Mouse (Mus musculus) CD4-positive, CD25-positive, alpha-beta regulatory T cell, adult 4 months (primary cell): ENCODE results near the gene Ugt1a1. TPM values are rescaled to one million over a fixed set of nuclear protein-coding genes. Genes with fewer than 3 reads are reported as not detected.
"Not testable (repeated sequence)": the region's sequence is repeated elsewhere in the genome, so short reads cannot be mapped to it uniquely, and the experiment has no call there.

ENCODE experiments used
- ATAC-seq: one replicate; pipeline ENCODE4 v1.8.0; 2017
- polyA plus RNA-seq, 2 experiments: library from polyadenylated mRNA; unstranded; fragments of 100-300 nt; shearing (Covaris generic); gene quantifications; one replicate each; pipeline ENCODE4 v1.2.1; 2017

The Ugt1a1 gene
- not detected for polyA plus RNA-seq

DNA sequence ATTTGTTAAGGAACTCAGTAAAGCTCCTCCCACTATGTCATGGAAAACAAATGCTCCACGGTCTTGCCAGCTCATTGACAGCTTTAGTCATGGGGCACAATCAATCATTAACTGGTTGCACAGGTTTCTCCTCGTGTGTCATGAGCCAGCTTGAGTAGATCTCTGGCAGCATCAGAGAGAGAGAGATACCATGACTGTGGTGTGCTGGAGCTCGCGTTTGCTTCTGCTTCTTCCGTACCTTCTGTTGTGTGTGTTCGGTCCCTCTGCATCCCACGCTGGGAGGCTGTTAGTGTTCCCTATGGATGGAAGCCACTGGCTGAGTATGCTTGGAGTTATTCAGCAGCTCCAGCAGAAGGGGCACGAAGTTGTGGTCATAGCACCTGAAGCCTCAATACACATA, at the start of gene Ugt1a1:
Ugt1a1 (plus strand) TSS at position 148 of the 400 bp plus-strand sequence.
- ATAC-seq, result no peak

DNA sequence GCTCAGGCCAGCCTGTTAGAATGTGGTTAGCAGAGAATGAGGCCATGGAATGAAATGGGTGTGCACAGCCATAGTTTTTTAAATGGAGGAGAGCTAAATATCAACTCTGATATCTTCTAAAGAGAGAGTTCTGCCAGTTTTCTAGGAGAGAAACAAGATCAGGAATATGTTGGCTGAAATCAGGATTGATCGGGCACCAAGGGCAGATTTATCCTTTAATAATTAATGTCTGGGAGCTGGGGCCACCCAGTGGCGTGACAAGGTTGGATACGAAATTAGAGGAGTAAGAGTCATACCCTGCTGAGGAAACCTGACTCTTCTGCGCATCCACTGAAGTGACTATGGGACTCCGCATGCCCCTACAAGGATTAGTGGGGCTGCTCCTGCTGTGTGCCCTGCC, 46.0 kb upstream of the Ugt1a1 start, which contains the start of gene Ugt1a5:
Ugt1a5 (plus strand) TSS at position 302 of the 400 bp plus-strand sequence.
- no peak for ATAC-seq

DNA sequence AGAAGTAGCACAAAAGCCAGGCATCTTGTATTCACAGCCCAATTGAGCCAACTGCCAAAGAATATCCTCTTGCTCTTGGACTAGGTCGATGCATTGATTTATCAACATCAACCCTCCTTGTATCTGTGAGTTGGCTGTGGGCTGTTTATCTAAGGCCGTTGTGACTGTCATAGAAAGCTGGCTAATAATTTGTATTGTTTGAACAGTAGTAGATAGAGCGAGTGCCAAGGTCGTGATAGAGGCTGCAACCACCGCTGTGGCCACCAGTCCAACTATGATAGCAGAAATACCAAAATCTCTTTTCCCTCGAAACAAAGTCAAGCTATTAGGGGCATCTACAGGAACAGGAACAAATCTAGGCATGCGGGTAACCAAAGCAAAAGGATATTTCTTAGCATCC, 39.6 kb upstream of the Ugt1a1 start:
- not testable (repeated sequence) for ATAC-seq

DNA sequence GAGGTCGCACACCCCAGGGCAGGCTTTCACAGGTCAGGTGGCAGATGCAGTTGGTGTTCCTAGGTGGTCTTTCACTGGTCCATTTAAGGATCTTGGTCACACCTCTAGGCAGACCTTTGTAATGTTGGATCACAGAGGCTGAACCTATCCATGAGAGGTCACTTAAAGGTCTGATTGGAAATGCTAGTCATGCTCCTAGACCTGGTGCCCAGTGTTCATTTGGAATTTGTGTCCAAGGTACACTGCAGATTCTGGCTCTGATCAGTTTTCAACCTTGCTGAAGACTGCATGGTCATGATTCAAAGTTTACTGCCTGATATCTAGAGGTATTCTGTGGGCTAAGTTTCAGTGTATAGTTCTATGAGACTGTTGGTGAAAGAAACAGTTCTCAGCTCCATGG, 32.1 kb upstream of the Ugt1a1 start:
- ATAC-seq, result no peak

DNA sequence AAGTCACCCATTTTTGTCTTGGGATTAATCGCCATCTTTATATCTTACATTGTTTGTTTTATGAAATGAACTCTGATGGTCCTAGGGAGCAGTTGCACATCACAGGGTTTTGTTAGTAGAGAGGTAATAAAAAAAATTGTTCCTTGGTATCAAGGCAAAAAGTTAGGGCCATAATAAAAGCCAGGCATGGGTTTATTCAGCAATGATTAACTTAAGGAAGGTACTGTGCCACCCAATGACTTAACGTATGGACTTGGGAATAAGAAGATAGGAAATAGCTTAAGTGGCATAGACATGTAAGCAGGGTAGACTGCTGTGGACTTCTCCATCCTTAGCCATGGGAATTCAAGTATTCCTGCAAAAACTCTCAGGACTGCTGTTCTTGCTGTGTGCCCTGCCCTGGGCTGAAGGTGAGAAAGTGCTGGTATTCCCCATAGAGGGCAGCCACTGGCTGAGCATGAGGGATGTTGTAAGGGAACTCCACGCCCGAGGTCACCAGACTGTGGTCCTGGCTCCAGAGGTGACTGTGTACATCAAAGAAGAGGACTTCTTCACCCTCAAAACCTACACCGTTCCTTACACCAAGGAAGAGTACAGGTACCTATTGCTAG, 25.3 kb upstream of the Ugt1a1 start:
- no peak for ATAC-seq

DNA sequence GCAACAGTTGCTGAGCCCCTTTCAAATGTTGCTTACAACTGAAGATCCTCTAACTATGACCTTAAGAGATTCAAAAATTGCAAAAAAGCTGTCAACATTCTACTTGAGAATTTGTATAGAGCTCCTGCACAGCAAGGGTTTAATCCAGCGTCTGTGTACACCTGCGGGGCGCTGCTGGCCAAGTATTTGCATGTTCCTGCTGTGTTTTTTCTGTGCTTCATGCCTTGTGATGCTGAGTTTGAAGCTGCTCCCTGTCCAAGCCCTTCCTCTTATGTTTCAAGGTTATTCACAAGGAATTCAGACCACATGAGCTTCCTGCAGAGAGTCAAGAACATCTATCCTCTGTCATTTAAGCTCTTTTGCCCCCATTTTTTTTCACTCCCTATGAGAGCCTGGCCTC, 19.6 kb upstream of the Ugt1a1 start:
- no peak for ATAC-seq

DNA sequence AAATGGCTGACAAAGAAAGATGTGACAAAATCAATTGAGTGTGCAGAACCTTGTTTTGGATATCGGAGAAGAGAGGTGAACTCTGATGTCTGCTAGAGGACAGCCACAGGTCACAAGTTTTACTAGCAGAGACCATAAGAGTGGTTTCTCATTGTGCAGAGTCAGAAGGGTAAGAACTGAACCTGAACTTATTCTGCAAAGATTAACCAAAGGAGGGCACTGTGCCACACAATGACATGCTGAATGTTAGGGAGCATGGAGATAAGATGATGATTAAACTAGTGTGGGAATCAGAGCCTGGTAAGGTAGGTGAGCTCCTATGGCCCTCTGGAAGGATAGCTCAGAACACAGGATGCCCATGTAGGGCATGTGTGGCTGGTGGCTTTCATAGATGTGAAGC, 16.1 kb upstream of the Ugt1a1 start:
- ATAC-seq, result no peak

DNA sequence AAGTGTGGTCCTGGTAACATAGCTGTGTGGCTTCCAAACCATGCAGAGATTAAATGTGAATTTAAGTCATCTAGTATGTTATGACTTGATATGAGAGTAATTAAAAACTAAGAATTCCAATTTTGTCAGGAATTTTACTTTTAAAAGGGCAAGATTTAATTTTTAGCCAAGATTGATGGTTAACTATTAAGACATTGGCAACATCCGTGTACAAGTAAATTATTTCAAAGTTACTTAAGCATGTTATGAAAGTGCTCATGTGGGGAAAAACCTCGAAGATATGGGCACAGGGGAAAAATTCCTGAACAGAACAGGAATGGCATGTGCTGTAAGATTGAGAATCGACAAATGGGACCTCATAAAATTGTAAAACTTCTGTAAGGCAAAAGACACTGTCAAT, 14.3 kb upstream of the Ugt1a1 start:
- no peak for ATAC-seq

DNA sequence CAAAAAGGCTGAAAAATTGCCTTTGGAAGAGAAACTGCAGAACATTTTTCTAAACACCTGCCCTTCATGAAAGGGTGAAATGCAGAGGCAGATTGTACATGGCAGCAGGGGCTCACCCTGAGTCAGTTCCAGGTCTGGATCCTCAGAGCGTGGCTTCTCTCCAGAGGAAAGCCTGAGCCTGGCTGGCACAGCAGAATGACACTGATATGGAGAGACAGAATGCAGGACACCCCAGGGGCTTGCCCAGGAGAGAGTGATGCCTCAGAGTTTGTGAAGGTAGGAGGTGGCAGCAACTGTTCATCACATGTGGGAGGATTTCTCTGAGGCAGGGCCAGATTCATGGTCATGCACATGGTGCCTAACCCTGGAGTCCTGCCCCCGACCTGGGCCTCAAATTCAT, 11.8 kb upstream of the Ugt1a1 start:
- no peak for ATAC-seq

DNA sequence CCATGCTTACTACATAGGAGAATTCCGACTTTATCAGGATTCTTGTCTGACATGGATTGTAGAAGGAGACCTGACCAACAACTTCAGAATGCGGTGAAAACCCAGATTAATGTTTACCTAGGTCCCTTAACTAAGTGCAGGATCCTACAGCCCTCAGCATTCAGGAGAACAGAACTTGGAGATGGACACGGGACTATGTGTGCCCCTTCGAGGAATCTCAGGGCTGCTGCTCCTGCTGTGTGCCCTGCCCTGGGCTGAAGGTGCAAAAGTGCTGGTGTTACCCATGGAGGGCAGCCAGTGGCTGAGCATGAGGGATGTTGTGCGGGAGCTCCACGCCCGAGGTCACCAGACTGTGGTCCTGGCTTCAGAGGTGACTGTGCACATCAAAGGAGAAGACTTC, 11.3 kb upstream of the Ugt1a1 start, which contains the start of gene Ugt1a2:
Ugt1a2 (plus strand) TSS at position 146 of the 400 bp plus-strand sequence.
- no peak for ATAC-seq

DNA sequence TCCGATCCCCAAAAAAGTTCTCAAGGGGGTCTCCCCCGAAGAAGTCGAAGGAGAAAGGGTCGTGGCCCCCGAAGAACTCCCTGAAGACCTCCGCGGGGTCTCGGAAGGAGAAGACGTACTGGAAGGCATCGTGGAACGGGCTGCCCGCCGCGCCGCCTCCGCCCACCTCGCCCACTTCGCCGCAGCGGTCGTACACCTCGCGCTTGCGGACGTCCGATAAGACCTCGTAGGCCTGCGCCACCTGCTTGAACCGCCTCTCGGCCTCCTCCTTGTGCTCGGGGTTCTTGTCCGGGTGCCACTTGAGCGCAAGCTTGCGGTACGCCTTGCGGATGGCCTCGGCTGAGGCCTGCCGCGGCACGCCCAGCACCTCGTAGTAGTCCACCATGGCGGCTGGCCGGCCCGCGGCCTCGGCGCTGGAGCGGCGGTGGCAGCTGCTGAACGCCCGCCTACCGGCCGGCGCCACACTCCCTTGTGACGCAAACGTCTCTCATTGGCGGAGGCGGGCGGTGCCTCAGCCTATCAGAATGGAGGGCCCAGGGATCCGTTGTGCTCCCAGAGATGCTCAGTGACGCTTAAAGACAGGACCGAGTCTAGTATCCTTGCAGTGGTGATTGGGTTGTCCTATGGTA, 6.4 kb upstream of the Ugt1a1 start, which contains the start of gene Dnajb3:
Dnajb3 (minus strand) TSS at position 489 of the 629 bp plus-strand sequence.
- peak; percentile 84 for ATAC-seq

DNA sequence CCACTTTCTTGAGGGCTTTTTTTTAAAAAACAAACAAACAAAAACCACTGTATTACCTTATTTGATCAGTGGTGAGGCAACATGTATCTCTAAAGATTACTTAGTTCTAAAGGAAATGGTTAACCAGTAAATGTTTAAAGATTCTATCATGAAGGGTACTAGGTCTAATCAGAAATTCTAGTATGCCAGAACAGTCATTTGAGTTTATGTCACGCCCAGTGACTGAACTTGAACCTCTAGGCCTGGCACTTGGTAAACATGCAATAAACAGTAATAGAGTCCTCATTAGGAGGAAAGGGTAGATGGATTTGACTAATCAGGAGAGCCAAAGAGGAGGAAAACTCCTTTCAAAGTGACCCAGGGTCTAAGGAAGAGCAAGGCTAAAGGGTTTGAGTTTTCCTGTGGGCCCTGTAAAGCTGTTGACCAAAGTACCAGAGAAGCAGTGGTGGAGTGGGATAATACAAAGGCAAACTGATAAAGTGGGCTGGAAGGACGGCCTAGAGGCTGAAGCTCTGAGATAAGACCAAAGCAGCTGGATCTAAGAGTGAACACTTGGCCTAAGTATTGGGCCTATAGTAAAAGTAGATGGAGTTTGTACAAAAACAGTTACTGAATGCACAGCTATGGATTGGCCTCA, 4.8 kb upstream of the Ugt1a1 start:
- no peak for ATAC-seq

DNA sequence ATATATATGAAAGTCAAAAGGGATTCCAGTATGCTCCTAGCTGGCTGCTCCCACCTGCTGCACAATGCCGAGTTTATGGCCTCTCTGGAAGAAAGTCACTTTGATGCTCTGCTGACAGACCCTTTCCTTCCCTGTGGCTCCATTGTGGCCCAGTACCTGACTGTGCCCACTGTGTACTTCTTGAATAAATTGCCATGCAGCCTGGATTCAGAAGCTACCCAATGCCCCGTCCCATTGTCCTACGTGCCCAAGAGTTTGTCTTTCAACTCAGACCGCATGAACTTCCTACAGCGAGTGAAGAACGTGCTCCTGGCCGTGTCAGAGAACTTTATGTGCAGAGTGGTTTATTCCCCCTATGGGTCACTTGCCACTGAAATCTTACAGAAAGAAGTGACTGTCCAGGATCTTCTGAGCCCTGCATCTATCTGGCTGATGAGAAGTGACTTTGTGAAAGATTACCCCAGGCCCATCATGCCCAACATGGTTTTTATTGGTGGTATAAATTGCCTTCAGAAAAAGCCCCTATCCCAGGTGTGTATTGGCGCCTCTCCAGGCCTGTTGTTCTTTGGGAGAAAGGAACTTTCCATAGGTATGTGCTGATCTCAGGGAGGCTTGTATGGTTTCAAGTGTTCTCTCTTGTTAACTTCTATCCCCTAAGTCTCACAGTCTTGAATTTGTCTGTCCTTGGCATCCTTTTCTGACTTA, 734 bp downstream of the Ugt1a1 start:
- ATAC-seq, result no peak

DNA sequence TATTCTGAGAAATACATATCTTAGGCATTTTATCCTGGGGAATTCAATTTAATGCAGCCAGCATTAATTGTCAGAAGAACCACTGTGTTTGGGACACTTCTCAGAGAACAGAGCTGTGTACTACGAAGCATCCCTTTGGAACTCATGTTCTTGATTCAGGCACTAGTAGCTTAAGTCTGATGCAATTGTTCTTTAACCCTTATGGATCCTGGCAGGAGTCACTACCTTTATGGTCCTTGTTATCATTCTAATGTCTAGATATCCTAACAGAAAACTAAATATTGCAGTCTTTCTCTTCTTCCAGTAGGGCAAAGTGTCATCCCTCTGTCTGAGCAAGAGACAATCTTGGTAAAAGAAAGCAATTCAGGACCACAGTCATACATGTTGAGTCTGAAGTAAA, 1.3 kb downstream of the Ugt1a1 start:
- ATAC-seq, result no peak

DNA sequence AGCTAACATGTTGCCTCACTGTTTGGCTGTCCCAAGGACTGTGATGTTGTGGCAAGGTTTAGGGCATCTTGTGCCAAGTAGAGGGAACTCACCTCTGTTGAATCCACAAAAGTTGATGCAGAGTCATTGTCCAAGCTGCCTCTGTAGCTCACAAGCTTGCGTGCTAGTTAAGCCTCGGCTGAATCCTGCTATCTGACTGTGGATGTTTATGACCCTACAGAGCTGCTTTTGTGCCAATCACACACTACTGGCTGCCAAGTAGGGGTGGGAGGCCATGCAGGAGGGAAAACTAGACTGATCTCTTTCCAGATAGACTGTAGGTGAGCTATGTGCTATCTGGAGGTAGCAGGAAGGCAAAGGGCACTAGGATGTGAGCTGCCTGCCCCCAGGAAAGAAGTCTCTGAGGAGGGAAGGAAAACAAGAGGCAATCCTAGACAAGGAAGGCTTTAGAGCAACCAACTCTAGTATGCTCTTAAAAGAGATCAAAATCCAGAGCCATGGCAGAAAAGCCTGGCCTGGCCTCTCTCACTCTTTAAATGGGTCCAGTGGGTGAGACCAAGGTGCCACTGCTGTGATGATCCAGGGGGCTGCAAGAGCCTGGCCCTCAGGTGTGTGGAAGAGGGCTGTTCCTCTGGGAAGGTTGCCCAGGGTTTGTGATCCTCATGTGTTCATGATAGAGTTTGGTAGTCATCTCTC, 2.2 kb downstream of the Ugt1a1 start:
- ATAC-seq, result no peak

DNA sequence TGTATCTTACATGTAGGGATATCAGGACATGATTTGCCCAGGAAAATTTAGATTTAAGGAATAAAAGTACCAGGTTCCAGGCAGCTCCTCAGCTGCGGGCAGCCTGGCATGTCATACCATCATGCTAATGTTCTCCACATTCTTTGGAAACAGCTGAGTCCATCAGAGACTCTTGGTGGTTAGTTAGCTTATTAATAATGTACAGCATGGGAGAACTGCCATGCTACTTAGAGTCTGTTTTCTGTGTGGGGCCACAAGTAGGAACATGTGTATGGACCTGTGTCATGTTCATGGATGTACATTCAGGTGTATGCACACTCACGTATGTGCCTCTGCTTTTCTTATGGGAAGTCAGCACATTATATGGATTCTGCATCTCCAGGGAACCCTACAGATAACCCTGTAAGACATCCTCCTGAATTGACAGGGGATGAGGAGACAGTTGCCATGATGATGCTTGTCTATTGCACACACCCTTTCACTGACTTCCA, 2.7 kb downstream of the Ugt1a1 start:
- no peak for ATAC-seq

DNA sequence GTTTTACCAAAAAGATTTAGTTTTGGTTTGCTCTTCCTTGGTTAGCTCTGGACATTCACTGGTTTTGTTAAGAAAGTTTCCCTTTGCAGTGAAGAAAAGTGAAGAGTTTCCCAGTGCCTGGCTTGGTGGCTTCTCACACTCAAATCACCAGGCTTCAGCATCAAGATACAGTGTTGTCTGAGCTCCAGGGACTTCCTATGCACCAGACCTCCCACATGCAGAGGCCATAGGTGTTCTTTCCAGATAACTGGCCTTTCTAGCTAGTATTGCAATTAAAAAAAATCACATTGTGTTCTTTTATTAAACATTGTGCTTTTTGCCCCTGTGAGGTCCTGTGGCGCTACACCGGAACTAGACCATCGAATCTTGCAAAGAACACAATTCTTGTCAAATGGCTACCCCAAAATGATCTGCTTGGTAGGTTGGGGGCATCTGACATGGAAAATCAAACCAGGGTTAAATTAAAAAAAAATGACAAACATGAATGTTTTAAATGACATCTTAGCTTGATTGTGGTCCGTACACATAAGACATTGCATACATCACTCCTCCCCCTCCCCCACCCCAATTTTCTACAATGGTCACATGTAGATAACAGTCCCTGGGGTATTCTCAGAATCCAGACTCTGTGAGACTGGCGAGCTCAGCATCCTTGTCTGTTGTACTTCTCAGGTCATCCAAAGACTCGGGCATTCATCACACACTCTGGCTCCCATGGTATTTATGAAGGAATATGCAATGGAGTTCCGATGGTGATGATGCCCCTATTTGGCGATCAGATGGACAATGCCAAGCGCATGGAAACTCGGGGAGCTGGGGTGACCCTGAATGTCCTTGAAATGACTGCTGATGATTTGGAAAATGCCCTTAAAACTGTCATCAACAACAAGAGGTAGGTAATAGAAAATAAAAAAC, 4.0 kb downstream of the Ugt1a1 start:
- no peak for ATAC-seq

DNA sequence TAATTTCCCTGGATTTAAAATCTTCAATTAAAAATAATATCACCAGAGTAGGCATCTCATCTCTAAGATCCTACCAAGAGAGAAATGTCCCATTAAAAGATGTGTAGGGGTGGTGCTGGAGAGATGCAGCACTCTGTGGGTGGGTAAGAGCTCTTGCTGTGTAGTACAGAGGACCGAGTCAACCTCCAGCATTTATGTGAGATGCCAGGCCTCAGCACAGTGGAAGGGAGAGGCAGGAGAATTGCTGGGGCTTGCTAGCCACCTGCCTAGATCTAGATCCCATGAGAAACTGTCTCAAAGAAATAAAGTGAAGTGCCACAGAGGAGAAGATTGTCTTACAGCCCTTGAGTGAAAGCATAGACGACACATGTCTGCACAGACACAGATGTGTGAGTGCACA, 4.8 kb downstream of the Ugt1a1 start:
- no peak for ATAC-seq

DNA sequence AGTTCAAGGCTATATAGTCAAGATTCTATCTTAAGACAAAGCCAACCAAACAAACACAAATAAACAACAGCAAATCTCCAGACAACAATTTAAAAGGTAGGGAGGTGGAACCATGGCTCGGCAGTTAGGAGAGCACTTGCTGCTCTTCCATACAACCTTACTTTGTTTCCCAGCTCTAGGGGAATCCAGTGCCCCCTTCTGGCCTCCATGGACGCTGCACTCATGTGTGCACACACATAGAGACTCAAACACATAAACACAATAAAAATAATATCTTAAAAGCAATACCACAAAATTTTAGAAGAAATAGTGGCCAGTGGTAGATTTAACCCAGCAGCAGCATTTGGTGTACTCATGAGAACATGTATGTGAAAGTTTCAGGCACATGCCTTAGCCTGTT, 5.4 kb downstream of the Ugt1a1 start:
- ATAC-seq, result no peak

DNA sequence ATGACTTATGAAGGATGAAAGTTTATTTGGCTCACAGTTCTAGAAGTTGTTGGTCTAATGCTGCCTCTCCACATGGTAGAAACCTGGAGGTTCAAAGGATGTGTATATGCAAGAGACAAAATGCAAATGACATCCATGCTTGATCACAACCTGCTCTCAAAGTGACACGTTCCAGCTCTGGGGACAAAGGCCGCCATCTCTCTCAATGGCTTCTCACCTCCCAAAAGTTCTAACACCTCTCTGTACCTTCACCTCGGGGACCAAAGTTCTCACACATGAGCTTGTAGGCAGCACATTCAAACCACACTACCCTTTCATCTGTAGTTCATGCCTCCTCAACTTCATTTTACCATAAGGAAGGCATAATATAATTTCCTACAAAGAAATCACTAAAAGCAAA, 5.8 kb downstream of the Ugt1a1 start:
- no peak for ATAC-seq

DNA sequence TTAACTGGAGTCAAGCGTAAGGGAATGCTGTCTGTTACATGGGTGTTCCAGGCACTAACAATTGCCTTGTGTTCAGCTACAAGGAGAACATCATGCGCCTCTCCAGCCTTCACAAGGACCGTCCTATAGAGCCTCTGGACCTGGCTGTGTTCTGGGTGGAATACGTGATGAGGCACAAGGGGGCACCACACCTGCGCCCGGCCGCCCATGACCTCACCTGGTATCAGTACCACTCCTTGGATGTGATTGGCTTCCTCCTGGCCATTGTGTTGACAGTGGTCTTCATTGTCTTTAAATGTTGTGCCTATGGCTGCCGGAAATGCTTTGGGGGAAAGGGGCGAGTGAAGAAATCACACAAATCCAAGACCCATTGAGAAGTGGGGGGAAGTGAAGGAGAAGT, 6.3 kb downstream of the Ugt1a1 start:
- ATAC-seq, result no peak
